Mouse (Mus musculus) kidney, embryonic 14.5 days (tissue): ENCODE data around the gene Pcgf2. TPM values are rescaled to one million over a fixed set of nuclear protein-coding genes. Genes with fewer than 3 reads are reported as not detected.

Experiments
- ATAC-seq: fragments of 200-750 bp; cut with Nextera tagmentation; 2 replicates; pipeline ENCODE4 v1.8.0; 2017; ENCODE audit warnings: moderate number of reproducible peaks, mild to moderate bottlenecking, moderate TSS enrichment, moderate library complexity; ENCODE audit not compliant: low FRiP score, low TSS enrichment
- H3K27ac ChIP-seq: fragments of 300-500 bp; sonication (generic); 2 replicates; pipeline ENCODE4 v1.5.1; 2014; ENCODE audit warnings: low read depth, mild to moderate bottlenecking, low read length, moderate library complexity, mixed read lengths
- H3K27me3 ChIP-seq: fragments of 300-500 bp; sonication (generic); 2 replicates; pipeline ENCODE4 v1.6.1; 2014; ENCODE audit warnings: mild to moderate bottlenecking, low read length; ENCODE audit not compliant: control insufficient read depth, insufficient read depth
- H3K36me3 ChIP-seq: fragments of 300-500 bp; sonication (generic); 2 replicates; pipeline ENCODE4 v1.6.1; 2014; ENCODE audit warnings: low read length, mixed read lengths; ENCODE audit not compliant: control insufficient read depth, insufficient read depth
- H3K4me1 ChIP-seq: fragments of 300-500 bp; sonication (generic); 2 replicates; pipeline ENCODE4 v1.6.1; 2014; ENCODE audit warnings: low read length, mixed read lengths; ENCODE audit not compliant: control insufficient read depth, insufficient read depth
- H3K4me2 ChIP-seq: fragments of 300-500 bp; sonication (generic); replicated peaks from 2 replicates; pipeline ENCODE4 v1.6.1; 2014; ENCODE audit warnings: low read depth, mild to moderate bottlenecking, low read length
- H3K4me3 ChIP-seq: fragments of 300-500 bp; sonication (generic); 2 replicates; pipeline ENCODE4 v1.5.1; 2014; ENCODE audit warnings: mild to moderate bottlenecking, low read length
- H3K9ac ChIP-seq: fragments of 300-500 bp; sonication (generic); 2 replicates; pipeline ENCODE4 v1.6.1; 2014; ENCODE audit warnings: low read depth, mild to moderate bottlenecking, low read length, moderate library complexity
- H3K9me3 ChIP-seq: fragments of 300-500 bp; sonication (generic); 2 replicates; pipeline ENCODE4 v1.6.1; 2016; ENCODE audit warnings: low read length; ENCODE audit not compliant: control insufficient read depth
- WGBS: fragments of 180-500 bp; shearing (Covaris S2); extraction: QIAGEN DNeasy Blood & Tissue Kit; methylation state at CpG from one replicate; pipeline ENCODE4 v1.1.7; 2014; 5-methylcytosine and 5-hydroxymethylcytosine counted together
- polyA plus RNA-seq: library from polyadenylated mRNA; unstranded; fragments of >200 nt; fragmentation: Nextera tagmentation; extraction: Ambion mirVana; gene quantifications from 2 replicates; pipeline ENCODE4 v1.2.1, GENCODE M21; 2014

Gene Pcgf2
- polyA plus RNA-seq, 1 experiment from 2014 or later = 19.3 TPM

GRCm38 (mm10) chr11:97668160-97668559 lies 32.1 kb downstream of the Pcgf2 start:
- peaks cover 73% of the 10 kb centered on the region for H3K36me3 ChIP-seq
- no peak overlapping the region for H3K9ac ChIP-seq
- no peak overlapping the region for H3K27ac ChIP-seq
- no peak for ATAC-seq
- no peak overlapping the region for H3K4me2 ChIP-seq
- H3K27me3 ChIP-seq = no peaks in the 10 kb centered on the region
- H3K4me3 ChIP-seq = no peak overlapping the region
- no peaks in the 10 kb centered on the region for H3K9me3 ChIP-seq
- H3K4me1 ChIP-seq = peaks cover 36% of the 10 kb centered on the region
- 86% methylated on average over 7 of the region's 7 CpGs for WGBS

GRCm38 (mm10) chr11:97666794-97667193 lies 33.5 kb downstream of the Pcgf2 start:
- Histone ChIP-seq H3K9me3 (no peaks in the 10 kb centered on the region), H3K36me3 (peaks cover 59% of the 10 kb centered on the region), H3K9ac (no peak overlapping the region), H3K27ac (no peak overlapping the region), H3K4me1 (peaks cover 45% of the 10 kb centered on the region), H3K4me3 (no peak overlapping the region), H3K4me2 (no peak overlapping the region), H3K27me3 (no peaks in the 10 kb centered on the region; the same call in 1 of the 2 replicates)
- no peak for ATAC-seq
- 94% methylated on average over 15 of the region's 15 CpGs for WGBS

- no peak for ATAC-seq
- Histone ChIP-seq H3K27me3 (peaks cover 2% of the 10 kb centered on the region; the same call in 1 of the 2 replicates), H3K4me2 (no peak overlapping the region), H3K36me3 (peaks cover 53% of the 10 kb centered on the region), H3K9me3 (no peaks in the 10 kb centered on the region), H3K4me3 (no peak overlapping the region), H3K4me1 (peaks cover 50% of the 10 kb centered on the region), H3K9ac (no peak overlapping the region), H3K27ac (no peak overlapping the region)
- 95% methylated on average over 7 of the region's 7 CpGs for WGBS
These were observed 34.1 kb downstream of the Pcgf2 start for GRCm38 (mm10) chr11:97666221-97666620.

DNA sequence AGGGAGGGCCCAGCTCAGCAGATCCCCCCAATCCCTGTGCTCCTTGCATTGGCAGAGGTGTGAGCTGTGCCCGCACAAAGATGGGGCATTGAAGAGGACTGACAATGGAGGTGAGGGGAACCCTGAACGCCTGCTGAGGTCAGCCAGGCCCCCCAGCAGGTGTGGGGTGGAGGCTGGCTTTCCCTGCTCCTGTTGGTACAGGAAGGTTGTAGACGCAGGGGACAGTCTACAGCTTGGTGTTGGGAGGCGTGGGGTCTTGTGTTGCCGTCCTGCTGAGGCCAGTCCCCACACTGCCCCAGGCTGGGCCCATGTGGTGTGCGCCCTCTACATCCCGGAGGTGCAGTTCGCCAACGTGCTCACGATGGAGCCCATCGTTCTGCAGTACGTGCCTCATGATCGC lies 34.9 kb downstream of the Pcgf2 start:
- Histone ChIP-seq H3K4me3 (no peak overlapping the region), H3K4me2 (no peak overlapping the region), H3K27me3 (peaks cover 2% of the 10 kb centered on the region; the same call in 1 of the 2 replicates), H3K36me3 (peaks cover 46% of the 10 kb centered on the region), H3K9ac (no peak overlapping the region), H3K27ac (no peak overlapping the region), H3K4me1 (peaks cover 52% of the 10 kb centered on the region), H3K9me3 (no peaks in the 10 kb centered on the region)
- 89% methylated on average over 13 of the region's 13 CpGs for WGBS
- ATAC-seq = no peak

- Histone ChIP-seq H3K4me2 (peak overlapping the region; percentile 89), H3K9me3 (no peaks in the 10 kb centered on the region), H3K27me3 (peaks cover 2% of the 10 kb centered on the region; the same call in 1 of the 2 replicates), H3K36me3 (peaks cover 40% of the 10 kb centered on the region), H3K9ac (peak overlapping the region; percentile 92), H3K27ac (no peak overlapping the region), H3K4me1 (peaks cover 46% of the 10 kb centered on the region), H3K4me3 (peak overlapping the region; percentile 90)
- WGBS = 31% methylated on average over 6 of the region's 6 CpGs
- ATAC-seq = no peak
These were observed 35.5 kb downstream of the Pcgf2 start for GRCm38 (mm10) chr11:97664771-97665240.

DNA sequence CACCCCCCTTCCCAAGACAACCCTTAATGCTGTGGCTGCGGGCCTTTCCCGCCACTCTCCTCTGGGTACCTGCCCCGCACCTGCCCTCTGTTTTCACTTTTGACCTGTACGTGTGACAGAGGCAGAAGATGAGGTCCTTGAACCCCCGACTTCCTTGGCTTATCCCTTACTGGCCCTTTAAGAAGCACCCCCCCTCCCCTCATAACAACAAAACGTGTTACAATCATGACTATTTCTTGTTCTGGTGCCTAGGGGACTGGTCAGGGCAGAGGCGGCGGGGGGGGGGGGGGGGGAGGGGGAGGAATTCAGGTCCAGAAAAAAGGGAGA lies 36.0 kb downstream of the Pcgf2 start:
- ATAC-seq = no peak
- Histone ChIP-seq H3K27me3 (peaks cover 2% of the 10 kb centered on the region; the same call in 1 of the 2 replicates), H3K4me3 (peak overlapping the region; percentile 90), H3K9ac (peak overlapping the region; percentile 92), H3K9me3 (no peaks in the 10 kb centered on the region), H3K4me2 (peak overlapping the region; percentile 89), H3K36me3 (peaks cover 36% of the 10 kb centered on the region), H3K27ac (peak overlapping the region; percentile 91; the same call in 1 of the 2 replicates), H3K4me1 (peaks cover 46% of the 10 kb centered on the region)
- 2% methylated on average over 6 of the region's 8 CpGs for WGBS

GRCm38 (mm10) chr11:97663528-97664338 lies 36.6 kb downstream of the Pcgf2 start:
- Histone ChIP-seq H3K36me3 (peaks cover 30% of the 10 kb centered on the region), H3K4me3 (peak overlapping the region; percentile 90), H3K4me1 (peaks cover 43% of the 10 kb centered on the region), H3K9ac (peak overlapping the region; percentile 92), H3K4me2 (peak overlapping the region; percentile 89), H3K27me3 (peaks cover 2% of the 10 kb centered on the region; the same call in 1 of the 2 replicates), H3K27ac (peak overlapping the region; percentile 91), H3K9me3 (no peaks in the 10 kb centered on the region)
- ATAC-seq = peak; percentile 45; the same call in 1 of the 2 replicates
- WGBS = 0% methylated on average over 26 of the region's 57 CpGs

- H3K36me3 ChIP-seq = peaks cover 24% of the 10 kb centered on the region; the same call in 1 of the 2 replicates
- peak; percentile 37 for ATAC-seq
- peak within 1 kb of the TSS; percentile 90 for H3K4me3 ChIP-seq
- H3K27me3 ChIP-seq = peaks cover 2% of the 10 kb centered on the region; the same call in 1 of the 2 replicates
- H3K9me3 ChIP-seq = no peaks in the 10 kb centered on the region
- 1% methylated on average over 53 of the region's 76 CpGs for WGBS
- peak within 1 kb of the TSS; percentile 91 for H3K27ac ChIP-seq
- H3K4me1 ChIP-seq = peaks cover 38% of the 10 kb centered on the region
- H3K9ac ChIP-seq = peak within 1 kb of the TSS; percentile 92
- peak within 1 kb of the TSS; percentile 89 for H3K4me2 ChIP-seq
These were observed 37.3 kb downstream of the Pcgf2 start, which contains the start of gene Mllt6 for GRCm38 (mm10) chr11:97662893-97663527. TSS of gene Mllt6 (plus strand) at chr11:97663414.
